9 mouse cellular contexts compared by ENCODE assay signal in the genomic region with DNA sequence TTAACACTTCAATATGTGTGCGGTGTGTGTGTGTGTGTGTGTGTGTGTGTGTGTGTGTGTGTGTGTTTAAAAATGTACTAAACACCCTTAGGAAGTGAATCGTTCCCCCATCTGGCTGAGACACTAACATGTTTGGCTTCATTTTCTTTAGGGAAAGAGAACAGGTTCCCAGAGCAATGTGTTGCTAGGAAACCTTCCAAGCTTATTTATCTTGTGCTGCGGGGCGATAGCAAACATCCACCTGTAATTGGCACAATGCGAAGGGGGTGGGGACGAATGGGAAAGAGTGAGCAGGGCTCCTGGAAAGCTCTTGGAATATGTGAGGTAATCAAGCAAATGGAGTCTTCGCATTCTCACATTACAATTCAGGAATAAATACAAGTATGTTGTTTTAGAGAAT. TPM values are rescaled to one million over a fixed set of nuclear protein-coding genes. Genes with fewer than 3 reads are reported as not detected.
A peak's percentile ranks its signal among the peaks of the same experiment; 100 is the strongest.
DNase-seq lines count a peak whose midpoint lies in the region; ATAC-seq and TF ChIP-seq lines count a peak whose summit lies in the region.
"Had no signal": no experiment of that assay in that cellular context is flagged by ENCODE, and none has a peak within 500 bp of the region (broad histone marks: within the 10 kb centered on the region; RNA-seq: fewer than 3 reads in every experiment).

No protein-coding gene starts in this region.

- H3K9ac ChIP-seq in forebrain, embryonic 15.5 days (replicated peaks): no peak overlapping the region
- H3K9ac ChIP-seq in stomach, postnatal 0 days (ENCODE audit: low read length): no peak overlapping the region

- WGBS in forebrain, embryonic 15.5 days: 35% methylated on average over 7 of the region's 7 CpGs
- 28% methylated on average over 7 of the region's 7 CpGs for WGBS in stomach, postnatal 0 days

- no peaks in the 10 kb centered on the region for H3K27me3 ChIP-seq in forebrain, embryonic 15.5 days
- H3K27me3 ChIP-seq in stomach, postnatal 0 days (ENCODE audit: control insufficient read depth, insufficient read depth, low read length): no peaks in the 10 kb centered on the region

- ATAC-seq in forebrain, embryonic 15.5 days (replicated peaks): peak; percentile 92
- ATAC-seq in stomach, postnatal 0 days (ENCODE audit: low FRiP score, low TSS enrichment): peak; percentile 82

- no peaks in the 10 kb centered on the region for H3K9me3 ChIP-seq in forebrain, embryonic 15.5 days
- no peaks in the 10 kb centered on the region for H3K9me3 ChIP-seq in stomach, postnatal 0 days (ENCODE audit: control insufficient read depth, low read length)
- H3K9me3 ChIP-seq: heart, embryonic 10.5 days had no signal

- no peak overlapping the region for H3K4me3 ChIP-seq in forebrain, embryonic 15.5 days
- H3K4me3 ChIP-seq in stomach, postnatal 0 days (ENCODE audit: low read depth, low read length): no peak overlapping the region
- H3K4me3 ChIP-seq: heart, embryonic 10.5 days had no signal

- peaks cover 3% of the 10 kb centered on the region; the same call in 1 of the 2 replicates for H3K36me3 ChIP-seq in forebrain, embryonic 15.5 days
- H3K36me3 ChIP-seq in stomach, postnatal 0 days (ENCODE audit: control insufficient read depth, insufficient read depth, low read length): 0 out of 2 replicates have a peak, but pooled peaks cover 2% of the 10 kb centered on the region
- H3K36me3 ChIP-seq: heart, embryonic 10.5 days had no signal

- TF ChIP-seq CTCF in stomach, postnatal 0 days (IDR thresholded peaks at IDR 0.05; ENCODE audit: low read depth): no peak

- no peak overlapping the region for H3K4me2 ChIP-seq in forebrain, embryonic 15.5 days (replicated peaks)
- H3K4me2 ChIP-seq in stomach, postnatal 0 days (replicated peaks; ENCODE audit: low read depth): no peak overlapping the region

- no peak for TF ChIP-seq EP300 in stomach, postnatal 0 days (optimal IDR thresholded peaks at IDR 0.05)

- H3K4me1 ChIP-seq in forebrain, embryonic 15.5 days: peaks cover 16% of the 10 kb centered on the region
- no peaks in the 10 kb centered on the region for H3K4me1 ChIP-seq in stomach, postnatal 0 days (replicated peaks; ENCODE audit: control insufficient read depth, insufficient read depth)

- peak overlapping the region; percentile 40; the same call in 1 of the 2 replicates for H3K27ac ChIP-seq in forebrain, embryonic 15.5 days (replicated peaks)
- no peak overlapping the region for H3K27ac ChIP-seq in stomach, postnatal 0 days (replicated peaks)
- H3K27ac ChIP-seq: heart, embryonic 10.5 days had no signal

- peak; percentile 30 for DNase-seq in urinary bladder, postnatal 14 days (ENCODE audit: low spot score)
- no peak for DNase-seq in urinary bladder, postnatal 36 days (ENCODE audit: low spot score in 2 of 2)
- DNase-seq in kidney, postnatal 4 days: peak; percentile 20 to 33
- peak; percentile 85 for DNase-seq in stomach, postnatal 0 days (ENCODE audit: low spot score)
- no peak for DNase-seq in ovary, adult 18-20 months (ENCODE audit: low spot score)
- DNase-seq in spleen, postnatal 36 days (ENCODE audit: low spot score in 2 of 2): no peak
- DNase-seq in adipocyte (ENCODE audit: low spot score): no peak

RNA-seq across cellular contexts. Expression of gene Cacybp, which starts 47.2 kb away (rescaled TPM):
- polyA plus RNA-seq in forebrain, embryonic 15.5 days (2015; fragmentation: Nextera tagmentation; extraction: Ambion mirVana): 284 and 296 TPM in 2 replicates
- 106 and 119 TPM in 2 replicates for polyA plus RNA-seq in stomach, postnatal 0 days (2015; fragmentation: Nextera tagmentation; extraction: Ambion mirVana)

Comparison
In these comparisons a context has a peak if more than half of its experiments do, and no peak if none do; other contexts are left out.
1. DNase-seq: peak in urinary bladder, postnatal 14 days (single experiment), kidney, postnatal 4 days (2 of 2) and stomach, postnatal 0 days (single experiment); none in urinary bladder, postnatal 36 days (0 of 2), ovary, adult 18-20 months (single experiment), spleen, postnatal 36 days (0 of 2) and adipocyte (single experiment).